Mouse (Mus musculus) skeletal muscle tissue, adult 2 months (tissue): ENCODE results near the gene Cfap54.

ENCODE experiments used
- DNase-seq: peaks from one replicate; pipeline ENCODE4 v3.0.0-alpha.2; 2012; ENCODE audit warnings: low read depth, low spot score

Gene Cfap54

DNA sequence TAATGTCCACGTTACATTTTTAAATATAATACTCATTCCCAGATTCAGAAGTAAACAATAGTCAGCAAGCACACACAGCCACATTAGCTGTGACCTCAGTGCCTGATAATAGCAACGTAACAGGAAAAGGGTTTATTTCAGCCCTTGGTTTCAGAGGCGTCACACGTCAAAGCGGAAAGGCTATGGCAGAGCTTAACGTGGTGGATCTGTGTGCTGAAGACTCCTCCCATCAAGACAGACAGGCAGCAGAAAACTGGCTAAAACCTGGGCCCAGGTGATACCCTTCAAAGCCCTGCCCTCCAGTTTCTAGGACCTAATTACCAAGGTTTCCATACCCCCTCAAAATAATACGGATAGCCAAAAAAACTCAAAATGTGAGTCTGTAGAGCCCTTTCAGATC lies 16.0 kb upstream of the Cfap54 start:
- DNase-seq = no peak

DNA sequence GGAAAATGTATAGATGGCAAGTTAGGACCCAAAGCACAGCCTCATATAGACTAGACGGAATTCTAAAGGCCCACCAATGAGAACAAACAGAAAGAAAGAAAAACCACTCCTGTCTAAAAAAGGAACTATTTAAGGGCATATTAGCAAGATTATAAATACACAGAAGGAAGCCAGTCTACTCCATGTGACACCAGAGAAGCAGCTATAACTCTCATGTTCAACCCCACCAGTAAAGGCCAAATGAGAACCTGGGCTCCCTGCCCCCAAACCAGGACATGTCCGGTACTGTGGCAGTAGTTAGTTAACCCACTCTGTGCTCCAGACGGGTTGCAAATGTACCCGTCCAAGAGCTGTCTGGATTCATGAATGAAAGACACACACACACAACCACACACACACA lies 14.4 kb upstream of the Cfap54 start:
- no peak for DNase-seq

GRCm38 (mm10) chr10:93094957-93095580 lies 13.7 kb upstream of the Cfap54 start:
- no peak for DNase-seq

- DNase-seq = no peak
Observed at GRCm38 (mm10) chr10:93091928-93092327, 10.5 kb upstream of the Cfap54 start.

GRCm38 (mm10) chr10:93090241-93090640 lies 8.8 kb upstream of the Cfap54 start:
- DNase-seq = no peak

GRCm38 (mm10) chr10:93088396-93089048 lies 7.1 kb upstream of the Cfap54 start:
- no peak for DNase-seq

- DNase-seq = no peak
Observed at GRCm38 (mm10) chr10:93087504-93087903, 6.1 kb upstream of the Cfap54 start.

GRCm38 (mm10) chr10:93083963-93084340 lies 2.5 kb upstream of the Cfap54 start:
- DNase-seq = no peak

GRCm38 (mm10) chr10:93083198-93083962 lies 2.0 kb upstream of the Cfap54 start:
- DNase-seq = no peak

- DNase-seq = no peak
Observed at GRCm38 (mm10) chr10:93079486-93079885, 1.9 kb downstream of the Cfap54 start.

DNA sequence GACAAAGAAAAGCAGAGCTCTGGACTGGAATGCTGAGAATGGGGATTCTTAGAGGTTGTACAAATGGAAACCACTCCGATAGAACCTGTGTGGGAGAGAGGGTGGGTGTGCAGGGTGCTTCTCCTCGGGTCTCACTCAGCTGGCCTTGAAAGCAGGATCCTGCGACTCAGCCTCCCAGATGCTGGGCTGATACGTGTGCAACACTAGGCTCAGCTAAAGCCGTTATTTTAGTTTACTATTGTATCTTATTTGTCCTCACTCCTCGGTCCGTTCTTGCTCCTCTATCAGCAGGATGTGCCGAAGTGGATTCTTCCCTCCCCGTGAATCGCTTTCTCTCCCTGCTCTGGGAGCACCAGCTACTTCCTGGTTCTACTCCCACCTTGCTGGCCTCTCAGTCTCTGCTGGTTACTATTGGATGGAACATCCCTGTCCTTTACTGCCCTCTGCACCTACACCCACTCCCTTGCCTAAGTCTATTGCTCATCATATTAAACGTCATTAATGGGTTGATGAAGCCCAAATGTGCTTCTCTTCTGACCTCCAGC lies 3.4 kb downstream of the Cfap54 start:
- no peak for DNase-seq

DNA sequence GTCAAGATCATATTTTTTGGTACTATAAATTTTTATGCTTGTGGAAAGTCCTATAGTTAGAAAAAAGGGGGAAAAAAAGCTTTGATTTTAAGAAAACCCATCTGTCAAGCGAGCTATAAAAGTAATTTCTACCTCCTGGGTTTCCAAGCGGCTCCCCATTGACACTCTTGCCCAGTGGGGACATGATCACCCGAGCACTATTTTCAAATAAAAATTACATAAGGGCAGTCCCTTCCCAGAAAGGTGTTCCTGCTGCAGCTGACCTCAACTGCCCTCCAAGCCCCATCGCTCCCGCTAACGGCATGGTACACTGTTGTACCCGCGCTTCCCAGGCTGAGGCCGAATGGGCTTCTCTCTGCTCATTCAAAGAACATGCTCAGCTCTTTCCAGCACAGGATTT lies 5.0 kb downstream of the Cfap54 start:
- no peak for DNase-seq

GRCm38 (mm10) chr10:93075856-93076255 lies 5.6 kb downstream of the Cfap54 start:
- no peak for DNase-seq

DNA sequence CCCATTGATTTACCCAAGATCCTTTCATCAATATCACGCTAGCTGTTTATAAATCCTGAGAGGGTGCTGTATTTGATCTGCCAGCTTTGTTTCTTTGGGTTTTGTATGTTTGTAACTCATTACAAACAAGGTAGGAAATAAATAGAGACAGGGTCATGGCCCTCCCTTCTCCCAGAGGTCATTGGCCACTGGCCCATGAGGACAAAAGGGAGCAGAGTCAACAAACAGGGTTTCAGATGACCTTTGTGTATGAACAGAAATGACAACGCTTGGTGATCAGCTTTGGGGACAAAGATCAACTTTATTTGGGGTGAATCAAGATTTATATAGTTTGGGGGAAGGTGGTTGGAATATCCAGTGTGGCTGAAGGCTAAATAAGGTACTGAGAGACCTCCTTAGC lies 8.6 kb downstream of the Cfap54 start:
- no peak for DNase-seq

DNA sequence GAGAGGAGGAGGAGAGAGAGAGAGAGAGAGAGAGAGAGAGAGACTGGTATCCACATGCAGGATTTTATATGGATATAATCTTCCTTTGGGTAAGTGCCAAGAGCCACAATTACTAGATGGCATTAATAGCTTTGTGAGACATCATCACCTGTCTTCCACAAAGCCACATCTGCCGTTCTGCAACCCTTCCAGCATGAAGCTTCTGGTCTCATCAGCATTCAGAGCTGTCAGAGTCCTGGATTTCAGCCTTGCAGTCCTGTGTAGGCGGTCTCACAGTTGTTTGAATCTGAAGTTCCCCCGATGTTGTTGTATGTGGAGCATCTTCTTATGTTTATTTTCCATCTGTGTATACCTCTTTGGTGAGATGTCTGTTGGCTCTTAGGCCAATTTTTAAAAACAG lies 9.7 kb downstream of the Cfap54 start:
- no peak for DNase-seq

DNA sequence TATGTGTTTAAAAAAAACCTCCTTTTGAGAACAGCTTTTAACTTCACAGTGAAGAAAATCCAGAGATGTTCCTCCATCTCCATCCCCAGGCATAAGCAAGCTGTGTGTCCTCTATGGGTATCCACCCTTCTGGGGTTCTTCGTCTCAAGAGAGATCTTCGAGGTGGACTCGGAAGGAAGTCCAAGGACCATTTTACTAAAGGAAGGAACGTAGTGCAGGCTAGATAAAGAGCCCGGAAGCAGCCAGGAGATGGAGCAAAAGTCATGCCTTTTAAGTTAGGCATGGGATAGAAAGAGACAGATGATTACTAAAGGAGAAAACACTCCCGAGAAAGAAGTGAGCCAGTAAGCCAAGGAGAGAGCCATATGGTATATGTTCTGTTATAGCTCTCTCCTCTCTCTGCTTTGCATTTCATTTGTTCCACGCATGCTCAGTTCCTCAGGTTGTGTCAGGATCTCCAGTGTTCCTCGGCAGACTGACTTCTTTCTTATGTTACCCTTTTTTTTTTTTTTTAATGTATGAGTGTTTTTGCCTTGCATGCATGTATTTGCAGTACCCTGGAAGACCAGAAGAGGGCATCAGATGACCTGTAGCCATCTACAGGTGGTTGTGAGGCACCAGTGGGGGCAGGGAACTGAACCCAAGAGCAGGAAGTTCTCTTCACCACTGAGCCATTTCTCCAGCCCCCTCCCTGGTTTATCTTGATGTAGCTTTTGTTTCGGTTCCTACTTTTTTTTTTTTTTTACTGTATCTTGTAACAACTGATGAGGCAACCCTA lies 11.1 kb downstream of the Cfap54 start:
- DNase-seq = peak; percentile 73

- no peak for DNase-seq
Observed at GRCm38 (mm10) chr10:93069721-93070120, 11.7 kb downstream of the Cfap54 start.

- peak; percentile 64 for DNase-seq
Observed at GRCm38 (mm10) chr10:93069041-93069679, 12.3 kb downstream of the Cfap54 start.

DNA sequence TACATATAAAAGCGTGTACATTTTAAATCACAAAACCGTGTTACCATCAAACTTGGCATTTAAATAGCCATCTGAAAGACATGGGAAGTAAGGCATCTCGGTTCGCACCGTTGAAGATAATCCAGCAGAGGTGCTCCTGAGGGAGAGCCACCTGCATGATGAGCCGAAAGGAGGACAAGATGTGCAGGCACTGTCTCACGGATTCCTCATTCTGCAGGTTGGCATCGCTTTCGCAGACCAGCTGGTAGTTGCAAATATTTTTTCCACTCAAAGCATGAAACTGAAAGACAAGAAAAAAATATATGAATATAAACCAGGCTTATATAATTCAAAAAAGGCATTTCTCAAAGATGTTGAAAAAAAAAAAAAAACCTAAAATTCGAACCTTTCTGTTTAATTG lies 16.4 kb downstream of the Cfap54 start:
- DNase-seq = no peak

GRCm38 (mm10) chr10:93063576-93063975 lies 17.8 kb downstream of the Cfap54 start:
- no peak for DNase-seq

GRCm38 (mm10) chr10:93062395-93062794 lies 19.0 kb downstream of the Cfap54 start:
- no peak for DNase-seq
